In the genomic region with DNA sequence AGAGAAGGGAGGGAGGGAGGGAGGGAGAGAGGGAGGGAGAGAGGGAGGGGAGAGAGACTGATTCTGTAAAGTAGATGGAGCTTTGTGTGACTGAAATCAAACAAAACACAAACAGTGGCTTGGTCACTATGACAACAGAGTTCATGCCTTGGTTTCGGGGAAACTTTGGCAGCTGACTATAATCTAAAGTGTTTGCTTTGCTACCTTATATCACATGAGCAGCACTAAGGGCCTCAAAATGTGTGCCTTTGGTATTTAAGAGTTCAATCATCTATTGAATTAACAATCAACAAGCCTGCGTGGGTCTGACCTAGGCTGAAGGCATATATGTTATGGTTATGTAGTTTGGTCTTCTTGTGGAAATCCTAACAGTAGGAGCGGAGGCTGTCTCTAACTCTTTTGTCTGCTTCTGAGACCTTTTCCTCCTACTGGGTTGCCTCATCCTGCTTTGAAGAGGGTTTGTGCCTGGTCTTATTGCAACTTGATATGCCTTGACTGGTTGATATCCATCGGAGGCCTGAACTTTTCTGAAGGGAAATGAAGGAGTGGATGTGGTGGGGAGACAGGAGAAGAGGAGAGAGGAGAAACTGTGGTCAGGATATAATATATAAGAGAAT, we compare ENCODE assay signal across 24 mouse cellular contexts. TPM values are rescaled to one million over a fixed set of nuclear protein-coding genes. Genes with fewer than 3 reads are reported as not detected.
DNase-seq lines count a peak whose midpoint lies in the region; ATAC-seq and TF ChIP-seq lines count a peak whose summit lies in the region.
"Had no signal": no experiment of that assay in that cellular context is flagged by ENCODE, and none has a peak within 500 bp of the region (broad histone marks: within the 10 kb centered on the region; RNA-seq: fewer than 3 reads in every experiment).

No protein-coding gene starts in this region.

- no peaks in the 10 kb centered on the region for H3K36me3 ChIP-seq in intestine, postnatal 0 days (ENCODE audit: control insufficient read depth, insufficient read depth)
- H3K36me3 ChIP-seq: forebrain, embryonic 12.5 days; heart, embryonic 10.5 days; hindbrain, embryonic 13.5 days had no signal

- no peaks in the 10 kb centered on the region for H3K4me1 ChIP-seq in intestine, postnatal 0 days (replicated peaks; ENCODE audit: control insufficient read depth, insufficient read depth, low read length)
- H3K4me1 ChIP-seq: heart, embryonic 10.5 days; hindbrain, embryonic 13.5 days had no signal

- peak; percentile 66 for ATAC-seq in intestine, postnatal 0 days
- ATAC-seq in cerebellum, adult (ENCODE audit: insufficient number of reproducible peaks, low FRiP score, low TSS enrichment) = no peak

- no peak for TF ChIP-seq CTCF in intestine, postnatal 0 days (IDR thresholded peaks at IDR 0.05; ENCODE audit: low read depth)

- H3K27me3 ChIP-seq in intestine, postnatal 0 days (replicated peaks; ENCODE audit: control insufficient read depth, insufficient read depth, low read length) = no peaks in the 10 kb centered on the region
- H3K27me3 ChIP-seq: forebrain, embryonic 12.5 days; hindbrain, embryonic 13.5 days had no signal

- no peak overlapping the region for H3K27ac ChIP-seq in intestine, postnatal 0 days (ENCODE audit: low read depth, low read length)
- H3K27ac ChIP-seq: forebrain, embryonic 12.5 days; heart, embryonic 10.5 days; hindbrain, embryonic 13.5 days; macrophage had no signal

- H3K9ac ChIP-seq in intestine, postnatal 0 days (ENCODE audit: low read depth, low read length) = no peak overlapping the region
- H3K9ac ChIP-seq: forebrain, embryonic 12.5 days; hindbrain, embryonic 13.5 days had no signal

- H3K9me3 ChIP-seq in intestine, postnatal 0 days (ENCODE audit: control insufficient read depth) = no peaks in the 10 kb centered on the region
- H3K9me3 ChIP-seq: forebrain, embryonic 12.5 days; heart, embryonic 10.5 days; hindbrain, embryonic 13.5 days had no signal

- H3K4me2 ChIP-seq in intestine, postnatal 0 days (replicated peaks; ENCODE audit: low read depth) = no peak overlapping the region
- H3K4me2 ChIP-seq: forebrain, embryonic 12.5 days; hindbrain, embryonic 13.5 days had no signal

- H3K4me3 ChIP-seq in intestine, postnatal 0 days (ENCODE audit: low read depth, low read length) = no peak overlapping the region
- H3K4me3 ChIP-seq: forebrain, embryonic 12.5 days; heart, embryonic 10.5 days; hindbrain, embryonic 13.5 days had no signal

- intact Hi-C loops in gastrocnemius, postnatal 36 days (cut with DNase I) = no loop called here

- DNase-seq in embryo, embryonic 10.5 days (ENCODE audit: low spot score) = peak; percentile 46
- no peak for DNase-seq in embryo, embryonic 11 days
- DNase-seq in Muller cell, postnatal 12 days (ENCODE audit: inconsistent ontology term) = peak; percentile 20
- DNase-seq in lung, postnatal 25 days (ENCODE audit: low spot score) = peak; percentile 84
- DNase-seq in spleen, postnatal 10 days (ENCODE audit: low spot score in 2 of 2) = no peak
- no peak for DNase-seq in gastrocnemius, postnatal 36 days
- DNase-seq: adrenal gland, adult 2 months; cerebellum, adult 11-12 months; cerebellum, postnatal 36 days; heart, postnatal 10 days; kidney, adult 18-20 months; kidney, postnatal 25 days; layer of hippocampus, adult 9-11 months; liver; midbrain, embryonic 14.5 days; right cerebral cortex, postnatal 14 days; thymus, postnatal 4 days had no signal

- WGBS in intestine, postnatal 0 days = 38% methylated on average over 4 of the region's 4 CpGs

RNA-seq across cellular contexts. Expression of a gene that starts 15.1 kb away (rescaled TPM):
- 21.9 and 23.1 TPM in 2 replicates for polyA plus RNA-seq in intestine, postnatal 0 days (2015; fragmentation: Nextera tagmentation; extraction: Ambion mirVana)
- 1 to 10 TPM; 1.1 to 1.3 TPM for total RNA-seq in gastrocnemius, postnatal 36 days (2021)
- total RNA-seq: MEL had no signal
- polyA plus RNA-seq: macrophage had no signal

Comparison
In these comparisons a context has a peak if more than half of its experiments do, and no peak if none do; other contexts are left out.
1. DNase-seq: peak in embryo, embryonic 10.5 days (single experiment), Muller cell, postnatal 12 days (single experiment) and lung, postnatal 25 days (single experiment); none in embryo, embryonic 11 days (single experiment), spleen, postnatal 10 days (0 of 2) and gastrocnemius, postnatal 36 days (0 of 2).